Mouse (Mus musculus) liver, postnatal 0 days (tissue): ENCODE data around the gene Szt2.

Source experiments
- CTCF ChIP-seq: sonication (generic); IDR thresholded peaks from 2 replicates; pipeline ENCODE4 v1.5.1; 2016; ENCODE audit warnings: antibody characterized with exemption, low read depth
- EP300 ChIP-seq: IDR thresholded peaks from 2 replicates; pipeline ENCODE4 v1.6.1; 2016; ENCODE audit warnings: antibody characterized with exemption, low read depth, mild to moderate bottlenecking

- no peak for TF ChIP-seq CTCF
- TF ChIP-seq EP300: no peak
Observed at GRCm38 (mm10) chr4:118331777-118332176, 77.3 kb downstream of the Szt2 start.
